Mouse (Mus musculus) intestine, postnatal 0 days (tissue): ENCODE data around the gene Vmn1r80. TPM values are rescaled to one million over a fixed set of nuclear protein-coding genes. Genes with fewer than 3 reads are reported as not detected.
"Not testable (repeated sequence)": the region's sequence is repeated elsewhere in the genome, so short reads cannot be mapped to it uniquely, and the experiment has no call there.

Experiments used
- ATAC-seq: fragments of 200-750 bp; cut with Nextera tagmentation; 2 replicates; pipeline ENCODE4 v1.8.0; 2017; ENCODE audit warnings: mild to moderate bottlenecking, moderate TSS enrichment, moderate library complexity
- H3K27ac ChIP-seq: fragments of 300-500 bp; sonication (generic); 2 replicates; pipeline ENCODE4 v1.5.1; 2014; ENCODE audit warnings: mild to moderate bottlenecking, low read depth, low read length, moderate library complexity
- H3K27me3 ChIP-seq: fragments of 300-500 bp; sonication (generic); replicated peaks from 2 replicates; pipeline ENCODE4 v1.6.1; 2014; ENCODE audit warnings: low read length, mixed read lengths; ENCODE audit not compliant: control insufficient read depth, insufficient read depth
- H3K36me3 ChIP-seq: fragments of 300-500 bp; sonication (generic); 2 replicates; pipeline ENCODE4 v1.6.1; 2014; ENCODE audit warnings: mild to moderate bottlenecking, moderate library complexity; ENCODE audit not compliant: control insufficient read depth, insufficient read depth
- H3K4me1 ChIP-seq: fragments of 300-500 bp; sonication (generic); replicated peaks from 2 replicates; pipeline ENCODE4 v1.6.1; 2014; ENCODE audit warnings: antibody characterized with exemption, low read length, mixed read lengths; ENCODE audit not compliant: control insufficient read depth, insufficient read depth
- H3K4me2 ChIP-seq: fragments of 300-500 bp; sonication (generic); replicated peaks from 2 replicates; pipeline ENCODE4 v1.6.1; 2014; ENCODE audit warnings: low read depth, mild to moderate bottlenecking, moderate library complexity
- H3K4me3 ChIP-seq: fragments of 300-500 bp; sonication (generic); 2 replicates; pipeline ENCODE4 v1.5.1; 2014; ENCODE audit warnings: low read depth, low read length
- H3K9ac ChIP-seq: fragments of 300-500 bp; sonication (generic); 2 replicates; pipeline ENCODE4 v1.6.1; 2014; ENCODE audit warnings: mild to moderate bottlenecking, low read depth, low read length
- H3K9me3 ChIP-seq: fragments of 300-500 bp; sonication (generic); 2 replicates; pipeline ENCODE4 v1.6.1; 2016; ENCODE audit warnings: mixed run types; ENCODE audit not compliant: control insufficient read depth
- CTCF ChIP-seq: sonication (generic); IDR thresholded peaks from 2 replicates; pipeline ENCODE4 v1.5.1; 2016; ENCODE audit warnings: low read depth, mild to moderate bottlenecking, control low read depth, antibody characterized with exemption, moderate library complexity
- WGBS: fragments of 180-500 bp; shearing (Covaris S2); extraction: QIAGEN DNeasy Blood & Tissue Kit; methylation state at CpG from one replicate; pipeline ENCODE4 v1.1.7; 2014; 5-methylcytosine and 5-hydroxymethylcytosine counted together
- polyA plus RNA-seq: library from polyadenylated mRNA; unstranded; fragments of >200 nt; fragmentation: Nextera tagmentation; extraction: Ambion mirVana; gene quantifications from 2 replicates; pipeline ENCODE4 v1.2.1, GENCODE M21; 2015

Vmn1r80 gene
- not detected in 2 replicates for polyA plus RNA-seq

DNA sequence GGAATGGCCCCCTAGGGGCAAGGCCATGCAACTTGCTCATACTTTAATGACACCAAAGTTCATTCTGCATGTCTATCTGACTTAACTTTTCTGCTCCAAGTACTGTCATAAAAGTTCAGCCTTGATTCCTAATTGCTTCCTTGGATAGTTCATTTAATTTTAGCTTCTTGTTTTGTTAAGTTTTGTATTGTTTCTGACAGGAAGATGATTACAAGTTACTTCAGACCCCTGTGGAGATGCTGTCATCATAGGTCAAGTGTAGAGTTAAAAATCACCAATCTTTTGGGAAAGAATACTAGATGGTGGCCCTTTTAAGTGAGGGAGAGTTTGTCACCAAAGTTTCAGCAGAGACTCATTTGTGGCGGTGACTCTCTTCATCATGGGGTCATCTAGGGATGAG, at the start of gene Vmn1r80:
Gene Vmn1r80 (plus strand): TSS at position 301 of the 400 bp plus-strand sequence.
- no peak for TF ChIP-seq CTCF
- Histone ChIP-seq H3K4me1 (no peaks in the 10 kb centered on the region), H3K27ac (no peak within 1 kb of the TSS), H3K9ac (no peak within 1 kb of the TSS), H3K4me3 (no peak within 1 kb of the TSS), H3K36me3 (no peaks in the 10 kb centered on the region), H3K9me3 (peaks cover 3% of the 10 kb centered on the region; the same call in 1 of the 2 replicates), H3K4me2 (no peak within 1 kb of the TSS), H3K27me3 (no peaks in the 10 kb centered on the region)
- WGBS = 77% methylated on average over 1 of the region's 1 CpGs
- ATAC-seq = no peak

DNA sequence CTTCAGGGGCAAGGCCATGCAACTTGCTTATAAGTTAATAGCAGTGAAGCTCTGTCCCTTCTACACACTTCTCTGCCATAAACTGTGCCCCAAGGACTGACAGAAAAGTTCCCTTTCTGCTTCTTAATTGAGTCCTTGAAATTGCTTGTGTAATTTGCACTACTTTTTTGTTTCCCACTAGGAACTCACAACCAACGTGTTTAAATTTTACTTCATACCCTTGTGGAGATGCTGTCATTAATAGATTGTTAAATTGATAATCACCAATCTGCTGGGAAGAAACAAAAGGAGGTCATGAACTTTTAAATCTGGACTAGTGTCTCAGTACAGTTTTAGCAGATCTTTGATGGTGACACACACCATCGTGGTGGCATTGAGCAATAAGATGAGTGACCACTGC, 39.1 kb upstream of the Vmn1r80 start, which contains the start of gene Vmn1r78:
Gene Vmn1r78 (plus strand): TSS at position 301 of the 400 bp plus-strand sequence.
- Histone ChIP-seq H3K9ac (no peak within 1 kb of the TSS), H3K27ac (no peak within 1 kb of the TSS), H3K36me3 (no peaks in the 10 kb centered on the region), H3K27me3 (no peaks in the 10 kb centered on the region), H3K9me3 (no peaks in the 10 kb centered on the region), H3K4me3 (no peak within 1 kb of the TSS), H3K4me1 (no peaks in the 10 kb centered on the region), H3K4me2 (no peak within 1 kb of the TSS)
- no peak for ATAC-seq
- TF ChIP-seq CTCF = no peak
- WGBS = 49% methylated on average over 2 of the region's 2 CpGs

DNA sequence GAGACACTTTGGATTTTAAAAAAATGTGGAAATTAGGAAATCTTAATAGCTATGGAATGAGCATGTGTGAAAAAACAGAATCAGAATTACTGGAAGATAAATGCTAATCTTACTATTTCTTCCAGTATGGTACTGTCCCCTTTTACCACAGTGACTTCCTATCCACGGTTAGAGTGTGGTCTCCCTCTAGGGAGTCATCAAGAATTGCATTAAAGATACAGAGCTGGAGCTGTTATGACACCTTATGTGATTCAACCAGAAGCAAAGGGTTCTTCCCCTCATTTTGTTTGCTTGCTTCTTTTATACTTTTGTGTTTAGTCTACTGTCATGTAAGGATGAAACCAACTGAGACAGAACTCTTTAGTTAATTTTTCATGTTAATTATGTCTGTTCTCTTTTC, 32.6 kb upstream of the Vmn1r80 start:
- 29% methylated on average over 1 of the region's 1 CpGs for WGBS
- H3K9ac ChIP-seq = not testable (repeated sequence)

DNA sequence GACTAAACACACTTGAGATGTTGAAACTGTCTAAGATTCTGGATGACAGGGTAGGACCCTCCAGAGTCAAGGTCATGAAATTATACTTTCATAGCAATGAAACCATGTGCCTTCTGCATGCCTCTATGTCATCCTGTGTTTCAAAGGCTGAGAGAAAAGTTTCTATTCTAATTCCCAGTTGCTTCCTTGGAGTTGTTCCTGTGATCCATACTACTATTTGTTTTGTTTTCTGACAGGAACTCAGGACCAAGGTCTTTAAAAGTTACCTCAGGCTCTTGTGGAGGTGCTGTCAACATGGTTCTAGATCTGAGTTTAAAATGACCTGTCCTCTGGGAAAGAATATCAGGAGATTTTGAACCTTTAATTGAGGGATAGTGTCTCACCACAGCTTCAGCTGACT, 18.1 kb upstream of the Vmn1r80 start, which contains the start of gene Vmn1r79:
Gene Vmn1r79 (plus strand): TSS at position 301 of the 400 bp plus-strand sequence.
- H3K27me3 ChIP-seq, H3K4me1 ChIP-seq, H3K4me3 ChIP-seq, H3K4me2 ChIP-seq, H3K36me3 ChIP-seq, H3K27ac ChIP-seq, ATAC-seq, H3K9ac ChIP-seq, H3K9me3 ChIP-seq: not testable (repeated sequence)

More for the DNA sequence above, 32.6 kb upstream of the Vmn1r80 start:
- ATAC-seq, H3K4me3 ChIP-seq, H3K9me3 ChIP-seq, H3K27ac ChIP-seq, H3K4me2 ChIP-seq, H3K4me1 ChIP-seq, H3K36me3 ChIP-seq, H3K27me3 ChIP-seq: not testable (repeated sequence)

DNA sequence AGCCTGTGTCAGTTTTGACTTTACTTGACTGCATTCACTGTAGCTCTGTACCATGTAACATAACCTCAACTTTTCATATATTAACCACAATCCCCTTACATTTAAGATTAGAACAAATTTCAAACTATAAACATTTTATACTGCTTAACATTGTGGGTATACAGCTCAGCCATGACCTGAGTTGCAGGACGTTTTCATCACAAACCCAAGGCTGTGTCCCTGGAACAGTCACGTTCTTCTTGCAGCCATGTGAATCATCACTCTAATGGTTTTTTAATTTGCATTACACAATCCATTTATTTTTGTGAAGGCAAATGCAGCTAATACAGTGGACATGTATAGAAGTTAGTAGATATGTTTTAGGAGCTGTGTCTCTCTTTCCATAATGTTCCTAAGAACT, 16.2 kb upstream of the Vmn1r80 start:
- WGBS = 54% methylated on average over 2 of the region's 2 CpGs
- H3K4me2 ChIP-seq, H3K27ac ChIP-seq, H3K36me3 ChIP-seq, H3K4me3 ChIP-seq, H3K27me3 ChIP-seq, H3K4me1 ChIP-seq, ATAC-seq, H3K9ac ChIP-seq, H3K9me3 ChIP-seq: not testable (repeated sequence)

DNA sequence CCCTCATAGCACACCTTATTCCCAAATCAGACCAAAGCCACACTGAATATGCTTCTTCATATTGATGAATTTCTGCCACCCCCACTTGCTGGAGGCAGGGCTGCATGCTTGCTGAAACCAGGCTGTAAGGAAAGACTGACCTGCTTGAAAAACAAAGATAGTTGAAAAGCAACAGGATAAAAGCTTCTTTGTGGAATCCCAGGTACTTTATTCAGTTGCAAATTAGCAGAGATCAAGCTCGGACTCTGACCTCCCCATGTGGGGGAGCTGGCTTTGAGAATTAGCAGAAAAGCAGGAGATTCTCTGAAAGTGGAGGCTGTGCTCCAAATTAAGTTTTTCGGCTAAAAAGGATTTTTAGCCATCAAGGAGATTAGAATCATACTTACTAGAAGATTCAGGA, 15.1 kb downstream of the Vmn1r80 start:
- H3K4me2 ChIP-seq = no peak overlapping the region
- H3K36me3 ChIP-seq = no peaks in the 10 kb centered on the region
- H3K4me1 ChIP-seq = no peaks in the 10 kb centered on the region
- TF ChIP-seq CTCF = no peak
- no peaks in the 10 kb centered on the region for H3K27me3 ChIP-seq
- H3K9ac ChIP-seq = no peak overlapping the region
- ATAC-seq = no peak
- no peak overlapping the region for H3K4me3 ChIP-seq
- H3K27ac ChIP-seq = no peak overlapping the region
- H3K9me3 ChIP-seq = 0 out of 2 replicates have a peak, but pooled peaks cover 6% of the 10 kb centered on the region
- WGBS = 71% methylated on average over 2 of the region's 2 CpGs

Other genes starting within 250 kb of the Vmn1r80 start
- gene Vmn1r77, start 152.5 kb upstream of the Vmn1r80 start, polyA plus RNA-seq = not detected in 2 replicates
- gene Vmn1r78, start 39.0 kb upstream of the Vmn1r80 start, polyA plus RNA-seq = not detected in 2 replicates
- gene Vmn1r79, start 18.0 kb upstream of the Vmn1r80 start, polyA plus RNA-seq = not detected in 2 replicates
- gene Vmn1r81, start 79.0 kb downstream of the Vmn1r80 start, polyA plus RNA-seq = not detected in 2 replicates
- gene Vmn1r82, start 111.1 kb downstream of the Vmn1r80 start, polyA plus RNA-seq = not detected in 2 replicates
- gene Vmn1r83, start 140.2 kb downstream of the Vmn1r80 start, polyA plus RNA-seq = not detected in 2 replicates
- gene Vmn1r84, start 180.0 kb downstream of the Vmn1r80 start, polyA plus RNA-seq = not detected in 2 replicates
- gene Zfp551, start 233.5 kb downstream of the Vmn1r80 start, polyA plus RNA-seq = 2.0 TPM in 2 replicates